Mouse (Mus musculus): Measurements from ENCODE around the gene Pacs2.

DNA sequence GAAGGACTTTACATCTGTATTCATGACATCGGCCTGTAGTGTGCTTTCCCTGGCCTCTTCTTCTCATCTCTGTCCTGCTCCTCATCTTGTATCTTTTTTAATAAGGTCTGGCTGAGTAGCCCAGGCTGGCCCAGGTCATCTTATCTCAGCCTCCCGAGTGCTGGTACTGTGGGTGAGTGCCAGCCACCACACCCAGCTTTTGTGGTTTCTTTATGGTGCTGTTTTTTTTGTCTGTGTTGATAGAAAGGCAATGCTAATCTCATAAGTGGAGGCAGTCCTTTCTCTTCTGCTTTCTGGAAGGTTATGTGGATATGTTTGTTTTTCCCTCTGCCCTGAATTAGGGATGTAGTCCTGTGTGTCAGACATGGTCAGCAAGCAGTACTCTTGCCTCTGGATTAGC lies 28.2 kb downstream of the Pacs2 start:
- no peak for TF ChIP-seq GATA1 (IDR thresholded peaks at IDR 0.05; ENCODE audit: borderline replicate concordance, low read length)
- TF ChIP-seq FLI1 (IDR thresholded peaks at IDR 0.05; ENCODE audit: low read length), result no peak
